Mouse (Mus musculus): ENCODE data around the gene Ankrd33b. TPM values are rescaled to one million over a fixed set of nuclear protein-coding genes. Genes with fewer than 3 reads are reported as not detected.

Ankrd33b gene
- total RNA-seq, 2 experiments from 2014 or later: 19.2 to 23.7 TPM

DNA sequence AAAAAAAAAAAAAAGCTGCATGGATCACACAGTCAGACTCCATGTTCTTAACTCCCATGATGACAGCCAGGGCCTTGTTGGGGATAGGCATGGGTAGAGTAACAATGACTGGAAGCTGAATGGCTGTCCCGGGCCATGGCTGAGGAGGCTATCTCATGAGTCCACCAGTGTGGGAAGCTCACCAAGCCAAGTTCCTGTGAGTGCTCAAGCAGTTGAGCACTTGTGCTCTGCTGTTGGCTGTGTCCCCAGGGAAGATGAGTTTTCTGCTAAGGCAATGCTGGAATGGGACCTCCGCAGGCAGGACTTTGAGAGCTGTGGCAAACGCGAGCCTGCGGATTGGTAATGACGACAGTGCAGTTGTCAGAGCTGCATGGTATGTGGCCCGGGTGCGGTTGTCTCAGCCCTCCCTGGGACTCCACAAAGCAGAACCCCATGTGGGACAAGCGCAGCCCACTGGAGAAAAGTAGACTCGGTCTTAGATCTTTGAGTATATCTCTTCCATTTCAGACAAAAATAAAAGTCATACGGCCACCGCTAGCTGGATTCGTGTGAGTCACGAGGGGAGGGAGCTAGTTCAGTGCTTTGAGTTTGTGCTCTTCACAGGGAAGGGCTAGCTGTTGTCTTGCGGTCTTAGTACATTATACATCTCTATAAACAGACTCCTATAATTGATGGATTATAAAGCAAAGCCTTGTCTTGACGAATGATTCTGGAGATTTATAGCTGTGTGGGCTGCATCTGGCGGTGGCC lies 122.7 kb downstream of the Ankrd33b start:
- no peak for DNase-seq (ENCODE audit: low spot score in 2 of 2)

DNA sequence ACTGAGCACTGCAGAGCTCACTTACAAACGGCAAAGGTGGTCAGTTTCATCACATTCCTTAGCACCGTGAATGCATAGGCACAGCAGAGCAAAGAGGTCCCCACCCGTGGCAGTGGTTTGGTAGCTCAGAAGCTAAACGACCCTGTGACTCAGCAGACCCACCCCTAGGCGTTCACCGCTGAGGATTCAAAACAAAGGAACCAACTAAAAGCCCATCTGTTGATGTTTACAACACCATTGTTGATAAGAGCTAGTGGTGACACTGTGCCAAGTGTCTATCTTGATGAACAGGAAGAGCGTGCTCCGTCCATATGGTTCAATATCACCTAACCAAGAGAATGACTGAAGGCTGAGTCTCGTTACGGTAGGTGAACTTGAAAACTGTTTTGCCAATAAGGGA lies 124.3 kb downstream of the Ankrd33b start:
- no peak for DNase-seq (ENCODE audit: low spot score in 2 of 2)

Other genes with a start within 250 kb of the Ankrd33b start
- 10 to 100 TPM; 14.7 to 17.0 TPM for gene Dap, start 143.4 kb downstream of the Ankrd33b start, total RNA-seq (2021)
- gene Ropn1l, start 86.0 kb upstream of the Ankrd33b start, total RNA-seq (2021): 1 to 10 TPM in 1 of 2 experiments, not detected in 1; 1.3 TPM
- gene March6, start 163.3 kb upstream of the Ankrd33b start, total RNA-seq (2021): 100 to 1,000 TPM; 203 to 213 TPM
- gene Cmbl, start 197.7 kb upstream of the Ankrd33b start, total RNA-seq (2021): 10 to 100 TPM; 12.3 to 16.0 TPM
- gene Cct5, start 234.1 kb upstream of the Ankrd33b start, total RNA-seq (2021): 100 to 1,000 TPM; 223 to 246 TPM
- gene Fam173b, start 234.1 kb upstream of the Ankrd33b start, total RNA-seq (2021): 10 to 100 TPM; 12.9 to 13.5 TPM

Measured in layer of hippocampus, postnatal 14 days (tissue).